Comparison of ENCODE assay signal across 35 mouse cellular contexts in the genomic region with DNA sequence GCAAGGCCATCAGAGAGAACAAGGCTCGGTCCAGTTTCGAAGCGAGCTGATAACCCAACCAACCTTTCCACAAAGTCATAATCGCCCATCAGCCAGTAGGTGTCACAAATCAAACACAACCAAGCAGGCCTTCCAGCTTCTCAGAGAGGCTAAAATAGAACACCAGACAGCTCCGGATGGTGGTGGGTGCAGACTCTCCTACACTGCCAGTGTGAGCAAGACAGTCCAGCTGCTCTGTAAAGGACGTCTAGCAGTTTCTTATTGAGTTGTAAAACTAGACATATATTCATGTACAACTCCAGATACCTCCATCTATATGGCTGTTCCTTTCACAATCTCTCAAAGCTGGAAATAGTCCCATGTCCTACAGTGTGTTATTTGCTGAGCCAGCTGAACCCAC. TPM values are rescaled to one million over a fixed set of nuclear protein-coding genes. Genes with fewer than 3 reads are reported as not detected.
DNase-seq lines count a peak whose midpoint lies in the region; ATAC-seq and TF ChIP-seq lines count a peak whose summit lies in the region.
"Had no signal": no experiment of that assay in that cellular context is flagged by ENCODE, and none has a peak within 500 bp of the region (broad histone marks: within the 10 kb centered on the region; RNA-seq: fewer than 3 reads in every experiment).

No protein-coding gene starts in this region.

- no peak overlapping the region for H3K4me3 ChIP-seq in layer of hippocampus, adult 2 months
- H3K4me3 ChIP-seq in midbrain, embryonic 16.5 days (ENCODE audit: low read depth, low read length): no peak overlapping the region
- H3K4me3 ChIP-seq: embryonic facial prominence, embryonic 10.5 days; forebrain, embryonic 15.5 days; heart, embryonic 10.5 days; hindbrain, embryonic 15.5 days; limb, embryonic 13.5 days; liver, embryonic 12.5 days; midbrain, embryonic 10.5 days; neural tube, embryonic 15.5 days had no signal

- H3K9ac ChIP-seq in midbrain, embryonic 16.5 days (ENCODE audit: low read depth, low read length): no peak overlapping the region
- H3K9ac ChIP-seq: forebrain, embryonic 15.5 days; hindbrain, embryonic 15.5 days; limb, embryonic 13.5 days; liver, embryonic 12.5 days; neural tube, embryonic 15.5 days had no signal

- intact Hi-C loops in left cerebral cortex, postnatal 25 days (cut with DNase I): loop anchor here (5.0 kb wide), 1 partner anchor 358 kb away; no protein-coding TSS in a partner anchor

- no peak overlapping the region for H3K27ac ChIP-seq in layer of hippocampus, adult 2 months
- no peak overlapping the region for H3K27ac ChIP-seq in midbrain, embryonic 16.5 days (ENCODE audit: low read length)
- H3K27ac ChIP-seq: embryonic facial prominence, embryonic 10.5 days; forebrain, embryonic 15.5 days; heart, embryonic 10.5 days; hindbrain, embryonic 15.5 days; limb, embryonic 13.5 days; liver, embryonic 12.5 days; midbrain, embryonic 10.5 days; neural tube, embryonic 15.5 days; stomach, postnatal 0 days had no signal

- no peaks in the 10 kb centered on the region for H3K4me1 ChIP-seq in midbrain, embryonic 16.5 days (ENCODE audit: control insufficient read depth, insufficient read depth, low read length)
- H3K4me1 ChIP-seq: embryonic facial prominence, embryonic 10.5 days; forebrain, embryonic 15.5 days; heart, embryonic 10.5 days; limb, embryonic 13.5 days; liver, embryonic 12.5 days had no signal

- ATAC-seq in midbrain, embryonic 16.5 days: no peak
- ATAC-seq: CD4-positive, CD25-positive, alpha-beta regulatory T cell, adult 4 months; forebrain, embryonic 15.5 days; liver, embryonic 12.5 days had no signal

- WGBS in midbrain, embryonic 16.5 days: 87% methylated on average over 6 of the region's 6 CpGs

- peak; percentile 18 to 53 for DNase-seq in layer of hippocampus, adult 2 months (ENCODE audit: low spot score in 2 of 2)
- DNase-seq in layer of hippocampus, postnatal 25 days (ENCODE audit: extremely low spot score in 1 of 2, low spot score in 1 of 2): no peak
- DNase-seq in layer of hippocampus, adult 9-10 months (ENCODE audit: low spot score): peak; percentile 21
- peak; percentile 47 to 91 for DNase-seq in left cerebral cortex, postnatal 25 days (ENCODE audit: low spot score in 2 of 2)
- peak; percentile 56 to 75 for DNase-seq in right cerebral cortex, postnatal 36 days (ENCODE audit: low spot score in 2 of 2)
- DNase-seq in ovary, postnatal 36 days (ENCODE audit: low spot score): no peak
- no peak for DNase-seq in urinary bladder, postnatal 14 days (ENCODE audit: low spot score)
- DNase-seq: adrenal gland, postnatal 25 days; cerebellum, adult 9-10 months; kidney, adult 9 months; kidney, postnatal 25 days; lung, adult 18-20 months; lung, postnatal 10 days had no signal

- H3K9me3 ChIP-seq in midbrain, embryonic 16.5 days (replicated peaks; ENCODE audit: control insufficient read depth, low read length, poor library complexity, severe bottlenecking): no peaks in the 10 kb centered on the region
- H3K9me3 ChIP-seq: embryonic facial prominence, embryonic 10.5 days; forebrain, embryonic 15.5 days; heart, embryonic 10.5 days; hindbrain, embryonic 15.5 days; limb, embryonic 13.5 days; liver, embryonic 12.5 days; midbrain, embryonic 10.5 days; neural tube, embryonic 15.5 days had no signal

- H3K27me3 ChIP-seq in midbrain, embryonic 16.5 days (ENCODE audit: control insufficient read depth, insufficient read depth, low read depth, low read length): no peaks in the 10 kb centered on the region
- H3K27me3 ChIP-seq: forebrain, embryonic 15.5 days; hindbrain, embryonic 15.5 days; neural tube, embryonic 15.5 days had no signal

- H3K36me3 ChIP-seq in midbrain, embryonic 16.5 days (ENCODE audit: control insufficient read depth, insufficient read depth, low read length): no peaks in the 10 kb centered on the region
- H3K36me3 ChIP-seq: embryonic facial prominence, embryonic 10.5 days; forebrain, embryonic 15.5 days; heart, embryonic 10.5 days; hindbrain, embryonic 15.5 days; limb, embryonic 13.5 days; liver, embryonic 12.5 days; midbrain, embryonic 10.5 days; neural tube, embryonic 15.5 days had no signal

- no peak overlapping the region for H3K4me2 ChIP-seq in midbrain, embryonic 16.5 days (ENCODE audit: low read length)
- H3K4me2 ChIP-seq: forebrain, embryonic 15.5 days; hindbrain, embryonic 15.5 days; limb, embryonic 13.5 days; liver, embryonic 12.5 days; neural tube, embryonic 15.5 days had no signal

- no peak for TF ChIP-seq CTCF in layer of hippocampus, adult 2 months (conservative IDR thresholded peaks at IDR 0.05)

RNA-seq across cellular contexts. Expression of gene Olfr1414, which starts 0.6 kb away (rescaled TPM):
- not detected for total RNA-seq in layer of hippocampus, adult 2 months (2021)
- not detected for total RNA-seq in layer of hippocampus, postnatal 25 days (2021)
- total RNA-seq in left cerebral cortex, postnatal 25 days (2021): not detected
- not detected in 2 replicates for polyA plus RNA-seq in midbrain, embryonic 16.5 days (2015; fragmentation: Nextera tagmentation; extraction: Ambion mirVana)
- total RNA-seq: adrenal gland, postnatal 25 days; common myeloid progenitor, adult 5-6 weeks; gastrocnemius, adult 18-20 months; gastrocnemius, postnatal 4 days; hematopoietic stem cell, adult 5-6 weeks; layer of hippocampus, postnatal 36 days; midbrain, postnatal 0 days had no signal
- polyA plus RNA-seq: CD4-positive, CD25-positive, alpha-beta regulatory T cell, adult 4 months; embryonic facial prominence, embryonic 10.5 days; forebrain, embryonic 15.5 days; heart, embryonic 10.5 days; heart, embryonic 16.5 days; hindbrain, embryonic 15.5 days; intestine, embryonic 14.5 days; limb, embryonic 13.5 days; liver, embryonic 12.5 days; midbrain, embryonic 10.5 days; midbrain, postnatal 0 days; neural tube, embryonic 15.5 days; small intestine, adult 2 months; stomach, postnatal 0 days; thymus, postnatal 0 days; urinary bladder, adult 2 months had no signal

RNA-seq across cellular contexts. Expression of gene Olfr1415, which starts 23.1 kb away (rescaled TPM):
- not detected for total RNA-seq in layer of hippocampus, adult 2 months (2021)
- not detected for total RNA-seq in layer of hippocampus, postnatal 25 days (2021)
- total RNA-seq in left cerebral cortex, postnatal 25 days (2021): not detected
- polyA plus RNA-seq in midbrain, embryonic 16.5 days (2015; fragmentation: Nextera tagmentation; extraction: Ambion mirVana): not detected in 2 replicates
- total RNA-seq: adrenal gland, postnatal 25 days; common myeloid progenitor, adult 5-6 weeks; gastrocnemius, adult 18-20 months; gastrocnemius, postnatal 4 days; hematopoietic stem cell, adult 5-6 weeks; layer of hippocampus, postnatal 36 days; midbrain, postnatal 0 days had no signal
- polyA plus RNA-seq: CD4-positive, CD25-positive, alpha-beta regulatory T cell, adult 4 months; forebrain, embryonic 15.5 days; heart, embryonic 10.5 days; heart, embryonic 16.5 days; hindbrain, embryonic 15.5 days; intestine, embryonic 14.5 days; limb, embryonic 13.5 days; liver, embryonic 12.5 days; midbrain, embryonic 10.5 days; midbrain, postnatal 0 days; neural tube, embryonic 15.5 days; small intestine, adult 2 months; stomach, postnatal 0 days; thymus, postnatal 0 days; urinary bladder, adult 2 months had no signal

RNA-seq across cellular contexts. Expression of gene Olfr1416, which starts 34.1 kb away (rescaled TPM):
- not detected for total RNA-seq in layer of hippocampus, adult 2 months (2021)
- total RNA-seq in layer of hippocampus, postnatal 25 days (2021): not detected
- total RNA-seq in left cerebral cortex, postnatal 25 days (2021): not detected
- not detected in 2 replicates for polyA plus RNA-seq in midbrain, embryonic 16.5 days (2015; fragmentation: Nextera tagmentation; extraction: Ambion mirVana)
- total RNA-seq: adrenal gland, postnatal 25 days; common myeloid progenitor, adult 5-6 weeks; gastrocnemius, adult 18-20 months; gastrocnemius, postnatal 4 days; hematopoietic stem cell, adult 5-6 weeks; layer of hippocampus, postnatal 36 days; midbrain, postnatal 0 days had no signal
- polyA plus RNA-seq: CD4-positive, CD25-positive, alpha-beta regulatory T cell, adult 4 months; embryonic facial prominence, embryonic 10.5 days; forebrain, embryonic 15.5 days; heart, embryonic 10.5 days; heart, embryonic 16.5 days; hindbrain, embryonic 15.5 days; intestine, embryonic 14.5 days; limb, embryonic 13.5 days; liver, embryonic 12.5 days; midbrain, embryonic 10.5 days; midbrain, postnatal 0 days; neural tube, embryonic 15.5 days; small intestine, adult 2 months; stomach, postnatal 0 days; thymus, postnatal 0 days; urinary bladder, adult 2 months had no signal

RNA-seq across cellular contexts. Expression of gene Ndufa10, which starts 45.4 kb away (rescaled TPM):
- total RNA-seq in layer of hippocampus, adult 2 months (2021): 100 to 1,000 TPM; 275 to 279 TPM
- total RNA-seq in layer of hippocampus, postnatal 25 days (2021): 100 to 1,000 TPM; 259 to 264 TPM
- total RNA-seq in left cerebral cortex, postnatal 25 days (2021): 100 to 1,000 TPM; 212 to 217 TPM
- 300 and 309 TPM in 2 replicates for polyA plus RNA-seq in midbrain, embryonic 16.5 days (2015; fragmentation: Nextera tagmentation; extraction: Ambion mirVana)

RNA-seq across cellular contexts. Expression of gene Olfr1413, which starts 52.1 kb away (rescaled TPM):
- total RNA-seq in layer of hippocampus, adult 2 months (2021): not detected
- total RNA-seq in layer of hippocampus, postnatal 25 days (2021): not detected
- not detected for total RNA-seq in left cerebral cortex, postnatal 25 days (2021)
- not detected in 2 replicates for polyA plus RNA-seq in midbrain, embryonic 16.5 days (2015; fragmentation: Nextera tagmentation; extraction: Ambion mirVana)
- total RNA-seq: adrenal gland, postnatal 25 days; common myeloid progenitor, adult 5-6 weeks; gastrocnemius, adult 18-20 months; gastrocnemius, postnatal 4 days; hematopoietic stem cell, adult 5-6 weeks; layer of hippocampus, postnatal 36 days; midbrain, postnatal 0 days had no signal
- polyA plus RNA-seq: CD4-positive, CD25-positive, alpha-beta regulatory T cell, adult 4 months; embryonic facial prominence, embryonic 10.5 days; forebrain, embryonic 15.5 days; heart, embryonic 10.5 days; heart, embryonic 16.5 days; hindbrain, embryonic 15.5 days; intestine, embryonic 14.5 days; limb, embryonic 13.5 days; liver, embryonic 12.5 days; midbrain, embryonic 10.5 days; midbrain, postnatal 0 days; neural tube, embryonic 15.5 days; small intestine, adult 2 months; stomach, postnatal 0 days; thymus, postnatal 0 days; urinary bladder, adult 2 months had no signal

Comparison
In these comparisons a context has a peak if more than half of its experiments do, and no peak if none do; other contexts are left out.
1. DNase-seq: peak in layer of hippocampus, adult 2 months (2 of 2), layer of hippocampus, adult 9-10 months (single experiment), left cerebral cortex, postnatal 25 days (2 of 2) and right cerebral cortex, postnatal 36 days (2 of 2); none in layer of hippocampus, postnatal 25 days (0 of 2), ovary, postnatal 36 days (single experiment) and urinary bladder, postnatal 14 days (single experiment).